In genomic region chr3:86123251-86123746, GRCm38 (mm10) we compare ENCODE assay signal across 14 mouse cellular contexts.
"Had no signal": no experiment of that assay in that cellular context is flagged by ENCODE, and none has a peak within 500 bp of the region (broad histone marks: within the 10 kb centered on the region; RNA-seq: fewer than 3 reads in every experiment).

No protein-coding gene starts in this region.

- H3K9ac ChIP-seq: limb, embryonic 13.5 days; lung, embryonic 15.5 days; midbrain, embryonic 15.5 days; neural tube, embryonic 12.5 days; stomach, embryonic 15.5 days had no signal

- H3K27ac ChIP-seq: kidney, postnatal 0 days; layer of hippocampus, adult 2 months; limb, embryonic 13.5 days; lung, embryonic 15.5 days; midbrain, embryonic 15.5 days; neural tube, embryonic 12.5 days; stomach, embryonic 15.5 days had no signal

- H3K4me3 ChIP-seq: layer of hippocampus, adult 2 months; limb, embryonic 13.5 days; lung, embryonic 15.5 days; midbrain, embryonic 15.5 days; neural tube, embryonic 12.5 days; stomach, embryonic 15.5 days had no signal

- H3K4me1 ChIP-seq: lung, embryonic 15.5 days; stomach, embryonic 15.5 days had no signal

- H3K36me3 ChIP-seq: midbrain, embryonic 15.5 days; neural tube, embryonic 12.5 days had no signal

- H3K4me2 ChIP-seq: limb, embryonic 13.5 days; lung, embryonic 15.5 days; midbrain, embryonic 11.5 days; midbrain, embryonic 15.5 days; neural tube, embryonic 12.5 days; stomach, embryonic 15.5 days had no signal

- ATAC-seq: midbrain, embryonic 15.5 days had no signal

- DNase-seq: kidney, adult 11 months; kidney, adult 9 months; kidney, postnatal 4 days; left cerebral cortex, postnatal 4 days; lung, postnatal 14 days; thymus, postnatal 36 days had no signal

- H3K27me3 ChIP-seq: limb, embryonic 13.5 days; lung, embryonic 15.5 days; midbrain, embryonic 15.5 days; neural tube, embryonic 12.5 days; stomach, embryonic 15.5 days had no signal

- H3K9me3 ChIP-seq: limb, embryonic 13.5 days; lung, embryonic 15.5 days; midbrain, embryonic 15.5 days; neural tube, embryonic 12.5 days; stomach, embryonic 15.5 days had no signal
